Mouse (Mus musculus) stomach, postnatal 0 days (tissue): ENCODE measurements around the gene Adpgk.

ENCODE experiments used
- CTCF ChIP-seq: IDR thresholded peaks from 2 replicates; pipeline ENCODE4 v1.5.1; 2016; ENCODE audit warnings: antibody characterized with exemption, low read depth, mild to moderate bottlenecking, moderate library complexity
- EP300 ChIP-seq: optimal IDR thresholded peaks from 2 replicates; pipeline ENCODE3; 2016; ENCODE audit warnings: antibody characterized with exemption

- peak; percentile 49 for TF ChIP-seq CTCF
- TF ChIP-seq EP300: no peak
Observed at GRCm38 (mm10) chr9:59250272-59250671, 41.1 kb upstream of the Adpgk start.
